Mouse (Mus musculus): ENCODE data around the gene Ctu1. TPM values are rescaled to one million over a fixed set of nuclear protein-coding genes. Genes with fewer than 3 reads are reported as not detected.
A peak's percentile ranks its signal among the peaks of the same experiment; 100 is the strongest.
"Not testable (repeated sequence)": the region's sequence is repeated elsewhere in the genome, so short reads cannot be mapped to it uniquely, and the experiment has no call there.

Ctu1 gene
- polyA plus RNA-seq, 1 experiment, result 12.4 TPM

DNA sequence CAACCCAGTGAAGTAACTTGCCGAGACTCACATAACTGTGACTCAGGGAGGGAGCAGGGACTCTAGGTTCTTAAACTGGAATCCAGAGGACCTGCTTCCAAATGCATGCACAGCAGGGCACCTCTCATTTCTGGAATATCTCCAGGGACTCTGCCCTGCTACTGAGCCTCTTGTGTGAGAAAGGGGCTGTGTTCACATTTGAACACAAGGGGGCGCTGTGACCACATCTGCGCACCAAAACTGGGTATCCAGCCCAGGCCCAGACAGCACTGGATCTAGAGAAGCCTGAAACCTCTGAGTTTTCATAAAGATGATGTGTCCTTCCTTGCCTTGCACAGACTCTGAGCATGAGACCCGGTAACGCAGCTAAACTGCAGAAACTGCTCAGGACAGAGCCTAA lies 9.1 kb downstream of the Ctu1 start:
- H3K79me3 ChIP-seq (ENCODE audit: low read depth), result no peaks in the 10 kb centered on the region
- H3K79me2 ChIP-seq (ENCODE audit: control insufficient read depth, insufficient read depth), result no peaks in the 10 kb centered on the region
- no peak overlapping the region for H3K4me3 ChIP-seq (ENCODE audit: insufficient read depth, poor library complexity, severe bottlenecking)
- H3K27me3 ChIP-seq (ENCODE audit: control insufficient read depth, insufficient read depth, insufficient read length), result peaks cover 6% of the 10 kb centered on the region
- H3K36me3 ChIP-seq (ENCODE audit: control insufficient read depth, insufficient read depth), result peaks cover 14% of the 10 kb centered on the region
- TF ChIP-seq MYOG (IDR thresholded peaks at IDR 0.05; ENCODE audit: control insufficient read depth, extremely low read depth, insufficient read length), result no peak
- peak; percentile 59 for TF ChIP-seq CTCF (IDR thresholded peaks at IDR 0.05; ENCODE audit: control insufficient read depth, insufficient read depth, insufficient read length)
- no peak overlapping the region for H3ac ChIP-seq (ENCODE audit: control insufficient read depth, insufficient read length, low read depth)

DNA sequence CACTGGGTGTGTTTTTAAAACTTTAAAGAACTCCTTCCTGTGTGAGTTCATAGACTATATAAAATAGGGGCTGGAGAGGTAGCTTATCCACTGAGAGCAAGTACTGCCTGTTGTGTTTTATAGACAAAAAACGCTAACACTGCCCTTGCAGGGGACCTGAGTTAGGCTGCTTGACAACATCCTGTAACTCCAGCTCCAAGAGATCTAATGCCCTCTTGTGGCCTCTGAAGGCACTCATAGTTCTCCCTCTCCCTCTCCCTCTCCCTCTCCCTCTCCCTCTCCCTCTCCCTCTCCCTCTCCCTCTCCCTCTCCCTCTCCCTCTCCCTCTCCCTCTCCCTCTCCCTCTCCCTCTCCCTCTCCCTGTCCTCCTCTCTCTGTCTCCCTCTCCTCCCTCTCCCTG lies 10.7 kb downstream of the Ctu1 start:
- H3K4me3 ChIP-seq (ENCODE audit: insufficient read depth, poor library complexity, severe bottlenecking); H3K36me3 ChIP-seq (ENCODE audit: control insufficient read depth, insufficient read depth); H3K27me3 ChIP-seq (ENCODE audit: control insufficient read depth, insufficient read depth, insufficient read length); H3ac ChIP-seq (ENCODE audit: control insufficient read depth, insufficient read length, low read depth); H3K79me2 ChIP-seq (ENCODE audit: control insufficient read depth, insufficient read depth); H3K79me3 ChIP-seq (ENCODE audit: low read depth): not testable (repeated sequence)

DNA sequence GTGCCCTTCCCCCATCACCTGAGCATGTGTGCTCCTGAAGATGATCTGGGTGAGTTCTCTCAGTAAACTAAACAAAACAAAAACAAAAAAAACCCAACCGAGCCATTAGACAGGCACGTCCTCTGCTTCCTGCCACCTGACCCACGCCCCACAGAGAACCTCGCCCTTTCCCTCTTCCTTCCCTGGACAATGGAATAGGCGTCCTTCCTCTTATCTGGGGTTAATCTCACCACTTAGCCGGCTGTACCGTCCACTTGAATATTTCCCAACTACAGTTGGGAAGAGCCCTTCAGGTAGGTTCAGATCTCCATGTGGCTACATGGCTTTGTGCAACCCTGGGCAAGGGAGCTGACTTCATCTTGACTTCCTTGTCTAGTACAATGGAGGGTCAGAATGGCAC lies 13.3 kb downstream of the Ctu1 start:
- Histone ChIP-seq H3K79me3 (ENCODE audit: low read depth) (no peaks in the 10 kb centered on the region), H3K36me3 (ENCODE audit: control insufficient read depth, insufficient read depth) (no peaks in the 10 kb centered on the region), H3ac (ENCODE audit: control insufficient read depth, insufficient read length, low read depth) (no peak overlapping the region), H3K27me3 (ENCODE audit: control insufficient read depth, insufficient read depth, insufficient read length) (peaks cover 9% of the 10 kb centered on the region), H3K4me3 (ENCODE audit: insufficient read depth, poor library complexity, severe bottlenecking) (no peak overlapping the region), H3K79me2 (ENCODE audit: control insufficient read depth, insufficient read depth) (no peaks in the 10 kb centered on the region)
- TF ChIP-seq MYOD1 (IDR thresholded peaks at IDR 0.05; ENCODE audit: control insufficient read depth, insufficient read length, low read depth) (no peak), USF1 (IDR thresholded peaks at IDR 0.05; ENCODE audit: low read depth) (no peak), FOSL1 (IDR thresholded peaks at IDR 0.05; ENCODE audit: insufficient read depth, low read length, poor library complexity, severe bottlenecking) (no peak), MYOG (IDR thresholded peaks at IDR 0.05; ENCODE audit: control insufficient read depth, extremely low read depth, insufficient read length) (no peak), MAX (IDR thresholded peaks at IDR 0.05) (no peak), CEBPB (IDR thresholded peaks at IDR 0.05; ENCODE audit: low read depth) (no peak), CTCF (IDR thresholded peaks at IDR 0.05; ENCODE audit: control insufficient read depth, insufficient read depth, insufficient read length) (no peak)

DNA sequence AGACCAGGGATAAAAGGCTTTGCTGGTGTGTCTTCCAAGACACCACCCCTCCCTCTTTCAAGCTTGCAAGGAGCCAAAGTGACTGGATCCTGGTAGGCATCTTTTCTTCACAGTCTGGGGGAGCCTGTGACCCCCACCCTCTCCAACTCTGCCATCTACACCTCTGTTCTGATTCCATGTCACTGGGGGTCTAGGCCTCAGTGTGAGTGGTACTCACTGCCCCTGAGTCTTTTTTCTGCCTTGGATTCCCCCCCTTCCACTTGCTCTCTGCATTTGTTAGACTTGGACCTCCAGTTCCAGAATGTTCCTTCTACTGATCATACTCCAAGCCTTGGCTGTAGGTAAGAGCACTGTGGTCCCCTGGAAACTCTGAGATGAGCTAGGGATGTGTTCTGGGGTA lies 18.3 kb downstream of the Ctu1 start, which contains the start of gene Klk14:
TSS of gene Klk14 (plus strand) at position 301 of the 400 bp plus-strand sequence.
- Histone ChIP-seq H3K4me3 (ENCODE audit: insufficient read depth, poor library complexity, severe bottlenecking) (no peak within 1 kb of the TSS), H3K36me3 (ENCODE audit: control insufficient read depth, insufficient read depth) (no peaks in the 10 kb centered on the region), H3K79me2 (ENCODE audit: control insufficient read depth, insufficient read depth) (no peaks in the 10 kb centered on the region), H3K27me3 (ENCODE audit: control insufficient read depth, insufficient read depth, insufficient read length) (peaks cover 9% of the 10 kb centered on the region), H3ac (ENCODE audit: control insufficient read depth, insufficient read length, low read depth) (no peak within 1 kb of the TSS), H3K79me3 (ENCODE audit: low read depth) (no peaks in the 10 kb centered on the region)
- TF ChIP-seq MYOG (IDR thresholded peaks at IDR 0.05; ENCODE audit: control insufficient read depth, extremely low read depth, insufficient read length) (no peak), MYOD1 (IDR thresholded peaks at IDR 0.05; ENCODE audit: control insufficient read depth, insufficient read length, low read depth) (no peak), MAX (IDR thresholded peaks at IDR 0.05) (no peak), CTCF (IDR thresholded peaks at IDR 0.05; ENCODE audit: control insufficient read depth, insufficient read depth, insufficient read length) (no peak), FOSL1 (IDR thresholded peaks at IDR 0.05; ENCODE audit: insufficient read depth, low read length, poor library complexity, severe bottlenecking) (no peak), USF1 (IDR thresholded peaks at IDR 0.05; ENCODE audit: low read depth) (no peak), CEBPB (IDR thresholded peaks at IDR 0.05; ENCODE audit: low read depth) (no peak)

DNA sequence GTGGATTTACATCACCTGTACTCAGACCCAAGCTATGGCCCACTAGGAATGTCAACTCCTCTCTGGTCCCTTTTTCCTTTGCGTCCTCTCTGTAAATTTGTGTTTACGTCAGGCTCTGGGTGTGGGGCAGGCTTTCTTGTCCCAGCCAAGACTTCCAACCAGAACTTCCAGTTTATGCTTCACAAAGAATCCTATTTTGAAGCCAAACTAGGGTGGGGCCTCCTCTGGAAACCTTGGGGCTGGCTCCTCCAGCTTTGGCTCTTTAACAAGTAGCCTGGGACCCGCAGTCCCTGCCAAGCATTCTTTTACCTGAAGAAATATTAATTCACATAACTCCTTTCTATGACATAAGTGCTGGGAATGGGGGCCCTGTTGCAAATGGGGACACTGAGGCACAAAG lies 38.2 kb downstream of the Ctu1 start:
- no peak overlapping the region for H3ac ChIP-seq (ENCODE audit: control insufficient read depth, insufficient read length, low read depth)
- no peak for TF ChIP-seq CTCF (IDR thresholded peaks at IDR 0.05; ENCODE audit: control insufficient read depth, insufficient read depth, insufficient read length)
- TF ChIP-seq CEBPB (IDR thresholded peaks at IDR 0.05; ENCODE audit: low read depth), result no peak
- TF ChIP-seq FOSL1 (IDR thresholded peaks at IDR 0.05; ENCODE audit: insufficient read depth, low read length, poor library complexity, severe bottlenecking), result no peak
- TF ChIP-seq MAX (IDR thresholded peaks at IDR 0.05), result no peak
- TF ChIP-seq MYOG (IDR thresholded peaks at IDR 0.05; ENCODE audit: control insufficient read depth, extremely low read depth, insufficient read length), result no peak
- TF ChIP-seq USF1 (IDR thresholded peaks at IDR 0.05; ENCODE audit: low read depth), result no peak
- TF ChIP-seq MYOD1 (IDR thresholded peaks at IDR 0.05; ENCODE audit: control insufficient read depth, insufficient read length, low read depth), result no peak
- H3K36me3 ChIP-seq (ENCODE audit: control insufficient read depth, insufficient read depth), result no peaks in the 10 kb centered on the region
- no peak overlapping the region for H3K4me3 ChIP-seq (ENCODE audit: insufficient read depth, poor library complexity, severe bottlenecking)
- peaks cover 4% of the 10 kb centered on the region for H3K27me3 ChIP-seq (ENCODE audit: control insufficient read depth, insufficient read depth, insufficient read length)
- H3K79me3 ChIP-seq (ENCODE audit: low read depth), result no peaks in the 10 kb centered on the region
- H3K79me2 ChIP-seq (ENCODE audit: control insufficient read depth, insufficient read depth), result no peaks in the 10 kb centered on the region

DNA sequence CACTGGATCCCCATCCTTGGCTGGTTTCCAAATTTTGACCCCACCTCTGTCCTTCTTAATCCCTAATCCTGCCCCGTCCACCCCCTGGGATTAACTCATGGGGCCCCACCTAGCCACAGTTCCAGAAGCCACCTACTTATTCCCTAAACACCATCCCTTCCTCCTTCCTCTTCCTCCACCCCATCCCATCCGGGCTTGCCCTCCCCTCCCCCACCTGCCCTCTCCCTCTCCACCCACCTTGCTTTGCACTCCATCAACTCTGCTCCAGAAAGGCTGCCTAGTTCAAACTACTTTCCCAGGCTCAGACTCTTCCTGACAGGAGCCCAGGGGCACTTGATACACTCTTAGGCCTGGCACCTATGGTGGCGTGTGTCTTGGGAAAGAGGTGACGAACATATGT lies 40.5 kb downstream of the Ctu1 start, which contains the start of gene Klk13:
TSS of gene Klk13 (plus strand) at position 301 of the 400 bp plus-strand sequence.
- no peaks in the 10 kb centered on the region for H3K79me2 ChIP-seq (ENCODE audit: control insufficient read depth, insufficient read depth)
- TF ChIP-seq MYOD1 (IDR thresholded peaks at IDR 0.05; ENCODE audit: control insufficient read depth, insufficient read length, low read depth) (no peak), CTCF (IDR thresholded peaks at IDR 0.05; ENCODE audit: control insufficient read depth, insufficient read depth, insufficient read length) (no peak), MYOG (IDR thresholded peaks at IDR 0.05; ENCODE audit: control insufficient read depth, extremely low read depth, insufficient read length) (no peak), FOSL1 (IDR thresholded peaks at IDR 0.05; ENCODE audit: insufficient read depth, low read length, poor library complexity, severe bottlenecking) (no peak), USF1 (IDR thresholded peaks at IDR 0.05; ENCODE audit: low read depth) (no peak), MAX (IDR thresholded peaks at IDR 0.05) (no peak), CEBPB (IDR thresholded peaks at IDR 0.05; ENCODE audit: low read depth) (no peak)
- H3K27me3 ChIP-seq (ENCODE audit: control insufficient read depth, insufficient read depth, insufficient read length), result peaks cover 4% of the 10 kb centered on the region
- no peak within 1 kb of the TSS for H3K4me3 ChIP-seq (ENCODE audit: insufficient read depth, poor library complexity, severe bottlenecking)
- no peak within 1 kb of the TSS for H3ac ChIP-seq (ENCODE audit: control insufficient read depth, insufficient read length, low read depth)
- H3K79me3 ChIP-seq (ENCODE audit: low read depth), result no peaks in the 10 kb centered on the region
- H3K36me3 ChIP-seq (ENCODE audit: control insufficient read depth, insufficient read depth), result no peaks in the 10 kb centered on the region

Data from C2C12 (cell line).